Mouse (Mus musculus): ENCODE measurements around the gene Golt1a. TPM values are rescaled to one million over a fixed set of nuclear protein-coding genes. Genes with fewer than 3 reads are reported as not detected.
A peak's percentile ranks its signal among the peaks of the same experiment; 100 is the strongest.

Golt1a gene
- polyA plus RNA-seq (2012; rRNA removed), result 0.04 TPM in 1 of 2 replicates, not detected in the other

- DNase-seq (ENCODE audit: low read depth), result no peak
- TF ChIP-seq CTCF (IDR thresholded peaks at IDR 0.05; ENCODE audit: borderline replicate concordance, extremely low read depth, insufficient read depth, insufficient read length) (no peak), POLR2A (IDR thresholded peaks at IDR 0.05; ENCODE audit: borderline replicate concordance, extremely low read depth, insufficient read depth, insufficient read length, poor library complexity, severe bottlenecking) (no peak)
These were observed at the start of gene Golt1a for GRCm38 (mm10) chr1:133309652-133310267. Gene Golt1a (plus strand): TSS chr1:133309800.

GRCm38 (mm10) chr1:133262628-133263027 lies 47.0 kb upstream of the Golt1a start:
- no peak for TF ChIP-seq POLR2A (IDR thresholded peaks at IDR 0.05; ENCODE audit: borderline replicate concordance, extremely low read depth, insufficient read depth, insufficient read length, poor library complexity, severe bottlenecking)
- TF ChIP-seq CTCF (IDR thresholded peaks at IDR 0.05; ENCODE audit: borderline replicate concordance, extremely low read depth, insufficient read depth, insufficient read length), result no peak

GRCm38 (mm10) chr1:133263134-133263533 lies 46.5 kb upstream of the Golt1a start:
- TF ChIP-seq POLR2A (IDR thresholded peaks at IDR 0.05; ENCODE audit: borderline replicate concordance, extremely low read depth, insufficient read depth, insufficient read length, poor library complexity, severe bottlenecking), result no peak
- no peak for TF ChIP-seq CTCF (IDR thresholded peaks at IDR 0.05; ENCODE audit: borderline replicate concordance, extremely low read depth, insufficient read depth, insufficient read length)
- DNase-seq (ENCODE audit: low read depth), result no peak

More at GRCm38 (mm10) chr1:133262628-133263027, 47.0 kb upstream of the Golt1a start:
- DNase-seq (ENCODE audit: low read depth), result no peak

GRCm38 (mm10) chr1:133264367-133264766 lies 45.2 kb upstream of the Golt1a start:
- no peak for DNase-seq (ENCODE audit: low read depth)

GRCm38 (mm10) chr1:133265114-133265766 lies 44.4 kb upstream of the Golt1a start:
- DNase-seq (ENCODE audit: low read depth), result no peak
- TF ChIP-seq POLR2A (IDR thresholded peaks at IDR 0.05; ENCODE audit: borderline replicate concordance, extremely low read depth, insufficient read depth, insufficient read length, poor library complexity, severe bottlenecking) (no peak), CTCF (IDR thresholded peaks at IDR 0.05; ENCODE audit: borderline replicate concordance, extremely low read depth, insufficient read depth, insufficient read length) (0 out of 2 replicates have a peak, but pooled peaks have one; percentile 8)

More at GRCm38 (mm10) chr1:133264367-133264766, 45.2 kb upstream of the Golt1a start:
- TF ChIP-seq POLR2A (IDR thresholded peaks at IDR 0.05; ENCODE audit: borderline replicate concordance, extremely low read depth, insufficient read depth, insufficient read length, poor library complexity, severe bottlenecking) (no peak), CTCF (IDR thresholded peaks at IDR 0.05; ENCODE audit: borderline replicate concordance, extremely low read depth, insufficient read depth, insufficient read length) (no peak)

GRCm38 (mm10) chr1:133267094-133267493 lies 42.5 kb upstream of the Golt1a start:
- TF ChIP-seq POLR2A (IDR thresholded peaks at IDR 0.05; ENCODE audit: borderline replicate concordance, extremely low read depth, insufficient read depth, insufficient read length, poor library complexity, severe bottlenecking), result no peak
- no peak for TF ChIP-seq CTCF (IDR thresholded peaks at IDR 0.05; ENCODE audit: borderline replicate concordance, extremely low read depth, insufficient read depth, insufficient read length)
- no peak for DNase-seq (ENCODE audit: low read depth)

GRCm38 (mm10) chr1:133267813-133268492 lies 41.6 kb upstream of the Golt1a start:
- TF ChIP-seq POLR2A (IDR thresholded peaks at IDR 0.05; ENCODE audit: borderline replicate concordance, extremely low read depth, insufficient read depth, insufficient read length, poor library complexity, severe bottlenecking), result no peak
- no peak for TF ChIP-seq CTCF (IDR thresholded peaks at IDR 0.05; ENCODE audit: borderline replicate concordance, extremely low read depth, insufficient read depth, insufficient read length)
- DNase-seq (ENCODE audit: low read depth), result peak; percentile 79

- TF ChIP-seq POLR2A (IDR thresholded peaks at IDR 0.05; ENCODE audit: borderline replicate concordance, extremely low read depth, insufficient read depth, insufficient read length, poor library complexity, severe bottlenecking) (no peak), CTCF (IDR thresholded peaks at IDR 0.05; ENCODE audit: borderline replicate concordance, extremely low read depth, insufficient read depth, insufficient read length) (peak; percentile 45; the same call in 1 of the 2 replicates)
- peak; percentile 62 for DNase-seq (ENCODE audit: low read depth)
These were observed 41.1 kb upstream of the Golt1a start for GRCm38 (mm10) chr1:133268503-133268902.

- DNase-seq (ENCODE audit: low read depth), result no peak
- TF ChIP-seq POLR2A (IDR thresholded peaks at IDR 0.05; ENCODE audit: borderline replicate concordance, extremely low read depth, insufficient read depth, insufficient read length, poor library complexity, severe bottlenecking) (no peak), CTCF (IDR thresholded peaks at IDR 0.05; ENCODE audit: borderline replicate concordance, extremely low read depth, insufficient read depth, insufficient read length) (no peak)
These were observed 39.3 kb upstream of the Golt1a start for GRCm38 (mm10) chr1:133270336-133270735.

GRCm38 (mm10) chr1:133274163-133274562 lies 35.4 kb upstream of the Golt1a start:
- TF ChIP-seq CTCF (IDR thresholded peaks at IDR 0.05; ENCODE audit: borderline replicate concordance, extremely low read depth, insufficient read depth, insufficient read length) (no peak), POLR2A (IDR thresholded peaks at IDR 0.05; ENCODE audit: borderline replicate concordance, extremely low read depth, insufficient read depth, insufficient read length, poor library complexity, severe bottlenecking) (no peak)
- no peak for DNase-seq (ENCODE audit: low read depth)

- DNase-seq (ENCODE audit: low read depth), result no peak
- TF ChIP-seq POLR2A (IDR thresholded peaks at IDR 0.05; ENCODE audit: borderline replicate concordance, extremely low read depth, insufficient read depth, insufficient read length, poor library complexity, severe bottlenecking), result no peak
- TF ChIP-seq CTCF (IDR thresholded peaks at IDR 0.05; ENCODE audit: borderline replicate concordance, extremely low read depth, insufficient read depth, insufficient read length), result no peak
These were observed 32.6 kb upstream of the Golt1a start for GRCm38 (mm10) chr1:133276983-133277382.
